Comparison of ENCODE assay signal across 12 mouse cellular contexts in the genomic region with DNA sequence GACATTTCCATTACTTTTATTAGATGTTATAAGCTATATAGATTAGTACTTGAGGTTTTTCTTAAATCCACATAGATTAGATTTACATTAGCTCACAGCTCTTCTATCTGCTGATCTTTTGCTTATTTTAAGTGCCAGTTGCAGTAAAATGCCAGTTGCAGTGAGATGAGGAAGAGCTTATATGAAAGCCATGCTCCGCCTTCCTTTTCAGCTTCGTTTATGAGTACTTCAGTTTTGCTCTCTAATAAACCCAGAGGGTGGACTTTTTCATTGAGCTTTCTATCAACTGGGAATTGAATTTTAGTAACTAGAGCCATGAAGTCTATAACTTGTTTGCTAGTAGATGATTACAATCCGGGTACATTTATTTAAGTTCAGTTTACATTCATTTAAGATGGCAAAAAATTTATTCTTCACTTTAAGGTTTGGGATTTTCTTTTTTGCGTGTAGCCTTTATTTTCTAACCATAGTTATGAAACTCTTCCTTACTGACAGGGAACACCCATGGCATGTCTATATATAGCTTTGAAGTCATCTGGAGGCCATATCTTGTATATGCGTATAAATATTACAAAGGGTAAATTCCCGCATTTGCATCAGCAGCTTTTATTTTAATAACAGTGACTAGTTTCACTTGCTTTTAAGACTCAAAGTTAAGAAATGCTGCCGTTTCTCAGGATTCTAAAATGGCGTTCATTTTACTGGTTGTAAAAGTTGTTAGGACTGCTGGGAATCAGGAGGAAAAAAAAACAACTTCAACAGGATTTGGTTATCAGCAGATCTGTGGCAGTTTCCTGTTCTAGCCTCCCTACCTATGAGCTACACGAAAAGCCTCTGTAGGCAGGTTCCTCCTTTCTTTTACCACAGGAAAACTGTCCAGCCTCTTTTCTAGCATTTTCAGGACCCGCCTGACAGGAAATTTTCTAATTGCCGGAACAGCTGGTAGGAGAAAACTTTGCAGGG.
DNase-seq lines count a peak whose midpoint lies in the region; ATAC-seq and TF ChIP-seq lines count a peak whose summit lies in the region.
"Had no signal": no experiment of that assay in that cellular context is flagged by ENCODE, and none has a peak within 500 bp of the region (broad histone marks: within the 10 kb centered on the region; RNA-seq: fewer than 3 reads in every experiment).

No protein-coding gene starts in this region.

- H3K4me2 ChIP-seq in lung, embryonic 14.5 days: no peak overlapping the region
- H3K4me2 ChIP-seq in stomach, postnatal 0 days (replicated peaks; ENCODE audit: low read depth): no peak overlapping the region
- H3K4me2 ChIP-seq: hindbrain, embryonic 13.5 days; neural tube, embryonic 12.5 days had no signal

- ATAC-seq in lung, embryonic 14.5 days (ENCODE audit: insufficient read depth): no peak
- ATAC-seq in erythroid progenitor cell, adult 5-6 weeks (replicated peaks; ENCODE audit: low FRiP score, poor library complexity, severe bottlenecking): peak; percentile 46; the same call in 1 of the 2 replicates
- ATAC-seq in stomach, postnatal 0 days (ENCODE audit: low FRiP score, low TSS enrichment): no peak

- H3K4me1 ChIP-seq in lung, embryonic 14.5 days (ENCODE audit: insufficient read depth): no peaks in the 10 kb centered on the region
- H3K4me1 ChIP-seq in stomach, postnatal 0 days (replicated peaks; ENCODE audit: control insufficient read depth, insufficient read depth): no peaks in the 10 kb centered on the region
- H3K4me1 ChIP-seq: hindbrain, embryonic 13.5 days; neural tube, embryonic 12.5 days had no signal

- H3K27me3 ChIP-seq in lung, embryonic 14.5 days (ENCODE audit: insufficient read depth, low read length): no peaks in the 10 kb centered on the region
- H3K27me3 ChIP-seq in stomach, postnatal 0 days (ENCODE audit: control insufficient read depth, insufficient read depth, low read length): no peaks in the 10 kb centered on the region
- H3K27me3 ChIP-seq: hindbrain, embryonic 13.5 days; neural tube, embryonic 12.5 days had no signal

- no peak overlapping the region for H3K4me3 ChIP-seq in lung, embryonic 14.5 days (ENCODE audit: low read depth, low read length)
- no peak overlapping the region for H3K4me3 ChIP-seq in stomach, postnatal 0 days (ENCODE audit: low read depth, low read length)
- H3K4me3 ChIP-seq: hindbrain, embryonic 13.5 days; neural tube, embryonic 12.5 days had no signal

- H3K27ac ChIP-seq in lung, embryonic 14.5 days (ENCODE audit: low read depth): no peak overlapping the region
- H3K27ac ChIP-seq in stomach, postnatal 0 days (replicated peaks): no peak overlapping the region
- H3K27ac ChIP-seq: hindbrain, embryonic 13.5 days; neural tube, embryonic 12.5 days had no signal

- no peaks in the 10 kb centered on the region for H3K9me3 ChIP-seq in lung, embryonic 14.5 days (ENCODE audit: low read depth, low read length)
- H3K9me3 ChIP-seq in stomach, postnatal 0 days (ENCODE audit: control insufficient read depth, low read length): no peaks in the 10 kb centered on the region
- H3K9me3 ChIP-seq: hindbrain, embryonic 13.5 days; neural tube, embryonic 12.5 days had no signal

- TF ChIP-seq EP300 in stomach, postnatal 0 days (optimal IDR thresholded peaks at IDR 0.05): no peak

- TF ChIP-seq CTCF in lung, embryonic 14.5 days (IDR thresholded peaks at IDR 0.05; ENCODE audit: low read depth): no peak
- TF ChIP-seq CTCF in stomach, postnatal 0 days (IDR thresholded peaks at IDR 0.05; ENCODE audit: low read depth): no peak

- DNase-seq in lung, embryonic 14.5 days: peak; percentile 23
- DNase-seq in lung, adult 18-20 months: no peak
- DNase-seq in kidney, postnatal 14 days: peak; percentile 7
- peak; percentile 11 for DNase-seq in skeletal muscle tissue, adult 2 months (ENCODE audit: low read depth, low spot score)
- no peak for DNase-seq in stomach, postnatal 0 days (ENCODE audit: low spot score)
- no peak for DNase-seq in testis, postnatal 14 days (ENCODE audit: low spot score)
- DNase-seq in cerebellum, adult 11-12 months: no peak
- DNase-seq: right cerebral cortex, postnatal 4 days; thymus, postnatal 36 days had no signal

- no peaks in the 10 kb centered on the region for H3K36me3 ChIP-seq in lung, embryonic 14.5 days (ENCODE audit: insufficient read depth)
- no peaks in the 10 kb centered on the region for H3K36me3 ChIP-seq in stomach, postnatal 0 days (ENCODE audit: control insufficient read depth, insufficient read depth, low read length)
- H3K36me3 ChIP-seq: hindbrain, embryonic 13.5 days; neural tube, embryonic 12.5 days had no signal

- H3K9ac ChIP-seq in lung, embryonic 14.5 days: no peak overlapping the region
- H3K9ac ChIP-seq in stomach, postnatal 0 days (ENCODE audit: low read length): no peak overlapping the region
- H3K9ac ChIP-seq: hindbrain, embryonic 13.5 days; neural tube, embryonic 12.5 days had no signal

- WGBS in lung, embryonic 14.5 days: 64% methylated on average over 11 of the region's 11 CpGs
- 70% methylated on average over 11 of the region's 11 CpGs for WGBS in stomach, postnatal 0 days

Comparison
In these comparisons a context has a peak if more than half of its experiments do, and no peak if none do; other contexts are left out.
1. DNase-seq: peak in lung, embryonic 14.5 days (single experiment), kidney, postnatal 14 days (single experiment) and skeletal muscle tissue, adult 2 months (single experiment); none in lung, adult 18-20 months (0 of 2), stomach, postnatal 0 days (single experiment), testis, postnatal 14 days (single experiment) and cerebellum, adult 11-12 months (single experiment).